ENCODE assay signal across 8 mouse cellular contexts in the genomic region with DNA sequence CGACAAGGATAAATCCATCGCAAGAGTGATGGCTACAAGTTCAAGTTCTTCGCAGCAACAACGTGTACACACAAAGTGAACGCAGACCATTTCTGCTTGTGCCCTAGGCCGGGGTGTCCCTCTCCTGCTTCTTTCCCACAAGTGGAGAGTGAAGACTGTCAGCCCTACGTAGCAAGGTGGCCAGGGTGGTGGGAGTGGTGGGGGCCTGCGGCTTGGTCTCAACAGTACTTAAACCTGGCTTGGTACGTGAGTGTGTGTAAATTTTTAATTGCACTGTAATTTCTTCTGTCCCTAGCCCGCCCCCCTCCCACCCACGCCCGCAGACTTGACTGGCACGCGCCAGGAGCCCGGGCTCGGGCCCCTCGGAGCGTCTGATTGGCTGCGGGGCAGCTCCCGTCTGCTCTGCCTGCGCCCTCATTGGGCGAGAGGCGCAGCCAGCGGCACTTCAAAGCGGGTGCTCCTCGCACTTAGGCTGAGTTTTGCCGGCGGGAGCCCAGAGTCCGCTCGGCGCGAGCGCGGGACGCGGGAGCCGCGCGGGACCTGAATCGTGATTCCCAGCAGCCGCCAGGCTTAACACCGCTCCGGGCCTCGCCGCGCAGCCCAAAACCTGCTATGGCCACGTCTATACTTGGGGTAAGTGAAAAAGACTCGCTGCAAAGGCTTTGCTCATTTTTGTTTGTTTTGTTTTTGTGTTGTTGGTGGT. TPM values are rescaled to one million over a fixed set of nuclear protein-coding genes. Genes with fewer than 3 reads are reported as not detected.
DNase-seq lines count a peak whose midpoint lies in the region; ATAC-seq and TF ChIP-seq lines count a peak whose summit lies in the region.

A gene (plus strand): TSS at position 467 of the 703 bp plus-strand sequence.

- H3K4me1 ChIP-seq in forebrain, embryonic 13.5 days, result peaks cover 49% of the 10 kb centered on the region
- peaks cover 21% of the 10 kb centered on the region for H3K4me1 ChIP-seq in hindbrain, embryonic 16.5 days (ENCODE audit: control insufficient read depth, insufficient read depth, low read depth, low read length)
- peaks cover 25% of the 10 kb centered on the region for H3K4me1 ChIP-seq in liver, embryonic 16.5 days (ENCODE audit: control insufficient read depth, low read depth, low read length)
- peaks cover 22% of the 10 kb centered on the region for H3K4me1 ChIP-seq in small intestine, adult 2 months (ENCODE audit: control insufficient read depth, insufficient read depth, insufficient read length, low read length)

- peaks cover 13% of the 10 kb centered on the region for H3K36me3 ChIP-seq in forebrain, embryonic 13.5 days (ENCODE audit: poor library complexity, severe bottlenecking)
- H3K36me3 ChIP-seq in hindbrain, embryonic 16.5 days (ENCODE audit: control insufficient read depth, insufficient read depth, low read length), result no peaks in the 10 kb centered on the region
- no peaks in the 10 kb centered on the region for H3K36me3 ChIP-seq in liver, embryonic 16.5 days (ENCODE audit: control insufficient read depth, insufficient read depth)
- no peaks in the 10 kb centered on the region for H3K36me3 ChIP-seq in small intestine, adult 2 months (ENCODE audit: control insufficient read depth, insufficient read depth, low read length)

- H3K4me3 ChIP-seq in forebrain, embryonic 13.5 days, result peak within 1 kb of the TSS; percentile 53
- peak within 1 kb of the TSS; percentile 36 for H3K4me3 ChIP-seq in hindbrain, embryonic 16.5 days (ENCODE audit: low read length)
- peak within 1 kb of the TSS; percentile 48 for H3K4me3 ChIP-seq in liver, embryonic 16.5 days (ENCODE audit: low read depth, low read length)
- peak within 1 kb of the TSS; percentile 49 for H3K4me3 ChIP-seq in small intestine, adult 2 months (ENCODE audit: low read depth, low read length)

- peaks cover 75% of the 10 kb centered on the region for H3K27me3 ChIP-seq in forebrain, embryonic 13.5 days
- H3K27me3 ChIP-seq in hindbrain, embryonic 16.5 days (replicated peaks; ENCODE audit: control insufficient read depth, insufficient read depth, low read length), result peaks cover 32% of the 10 kb centered on the region
- H3K27me3 ChIP-seq in liver, embryonic 16.5 days (ENCODE audit: control insufficient read depth, insufficient read depth, low read depth, low read length), result peaks cover 91% of the 10 kb centered on the region
- H3K27me3 ChIP-seq in small intestine, adult 2 months (ENCODE audit: control insufficient read depth, insufficient read depth, low read length), result peaks cover 76% of the 10 kb centered on the region

- DNase-seq in layer of hippocampus, postnatal 10 days (ENCODE audit: low spot score in 2 of 2), result peak; percentile 43 to 59
- DNase-seq in layer of hippocampus, adult 9-11 months, result no peak
- DNase-seq in T-cell, adult 2 months (ENCODE audit: low spot score), result peak; percentile 26
- no peak for DNase-seq in urinary bladder, postnatal 10 days (ENCODE audit: low spot score)

- ATAC-seq in forebrain, embryonic 13.5 days, result peak; percentile 95
- peak; percentile 79 for ATAC-seq in hindbrain, embryonic 16.5 days
- no peak; the same call in 1 of the 2 replicates for ATAC-seq in liver, embryonic 16.5 days (ENCODE audit: low read depth)

- H3K27ac ChIP-seq in forebrain, embryonic 13.5 days, result peak within 1 kb of the TSS; percentile 91
- H3K27ac ChIP-seq in hindbrain, embryonic 16.5 days (ENCODE audit: low read depth, low read length), result no peak within 1 kb of the TSS
- H3K27ac ChIP-seq in liver, embryonic 16.5 days (ENCODE audit: low read length), result no peak within 1 kb of the TSS
- H3K27ac ChIP-seq in small intestine, adult 2 months (ENCODE audit: insufficient read depth, low read depth, low read length), result no peak within 1 kb of the TSS

- WGBS in forebrain, embryonic 13.5 days, result under 1% methylated on average over 48 of the region's 48 CpGs
- under 1% methylated on average over 45 of the region's 48 CpGs for WGBS in hindbrain, embryonic 16.5 days
- under 1% methylated on average over 48 of the region's 48 CpGs for WGBS in liver, embryonic 16.5 days (ENCODE audit: insufficient replicate concordance)
- WGBS in small intestine, adult 2 months, result 2% methylated on average over 47 of the region's 48 CpGs

- no peaks in the 10 kb centered on the region for H3K9me3 ChIP-seq in forebrain, embryonic 13.5 days (replicated peaks)
- H3K9me3 ChIP-seq in hindbrain, embryonic 16.5 days (ENCODE audit: control insufficient read depth, low read length), result no peaks in the 10 kb centered on the region
- no peaks in the 10 kb centered on the region for H3K9me3 ChIP-seq in liver, embryonic 16.5 days (replicated peaks; ENCODE audit: control insufficient read depth, low read length)

- TF ChIP-seq POLR2A in small intestine, adult 2 months (IDR thresholded peaks at IDR 0.05; ENCODE audit: low read depth, low read length), result no peak

- peak within 1 kb of the TSS; percentile 86 for H3K9ac ChIP-seq in forebrain, embryonic 13.5 days
- no peak within 1 kb of the TSS for H3K9ac ChIP-seq in hindbrain, embryonic 16.5 days (ENCODE audit: low read depth, low read length)
- H3K9ac ChIP-seq in liver, embryonic 16.5 days (ENCODE audit: low read depth, low read length), result no peak within 1 kb of the TSS

- peak within 1 kb of the TSS; percentile 62 for H3K4me2 ChIP-seq in forebrain, embryonic 13.5 days
- peak within 1 kb of the TSS; percentile 51 for H3K4me2 ChIP-seq in hindbrain, embryonic 16.5 days (ENCODE audit: low read length)
- H3K4me2 ChIP-seq in liver, embryonic 16.5 days (ENCODE audit: low read depth, low read length), result peak within 1 kb of the TSS; percentile 64

- TF ChIP-seq CTCF in small intestine, adult 2 months (IDR thresholded peaks at IDR 0.05; ENCODE audit: extremely low read depth, insufficient read length, insufficient replicate concordance, low read depth, low read length), result no peak

RNA-seq across cellular contexts. Expression of the gene that starts here (rescaled TPM):
- total RNA-seq in layer of hippocampus, postnatal 10 days (2021), result 1 to 10 TPM; 4.7 to 5.1 TPM
- polyA plus RNA-seq in forebrain, embryonic 13.5 days (2015; fragmentation: Nextera tagmentation; extraction: Ambion mirVana), result 10.6 and 15.4 TPM in 2 replicates
- 0.35 and 0.96 TPM in 2 replicates for polyA plus RNA-seq in hindbrain, embryonic 16.5 days (2015; fragmentation: Nextera tagmentation; extraction: Ambion mirVana)
- polyA plus RNA-seq in liver, embryonic 16.5 days (2015; fragmentation: Nextera tagmentation; extraction: Ambion mirVana), result not detected in 2 replicates
- 0.03 TPM in 1 of 2 replicates, not detected in the other for polyA plus RNA-seq in small intestine, adult 2 months (2012; rRNA removed)

Comparison
In these comparisons a context has a peak if more than half of its experiments do, and no peak if none do; other contexts are left out.
1. DNase-seq: peak in layer of hippocampus, postnatal 10 days (2 of 2) and T-cell, adult 2 months (single experiment); none in layer of hippocampus, adult 9-11 months (single experiment) and urinary bladder, postnatal 10 days (single experiment).
2. Peak in ATAC-seq, H3K4me3 ChIP-seq and H3K4me2 ChIP-seq in hindbrain, embryonic 16.5 days; RNA of the gene not detected or under 1 TPM.
3. Peak in every context shown above with its lines, with median percentiles within 50 percentile points of each other: H3K4me2 ChIP-seq and H3K4me3 ChIP-seq.